Comparison of ENCODE assay signal across 10 mouse cellular contexts in the genomic region with DNA sequence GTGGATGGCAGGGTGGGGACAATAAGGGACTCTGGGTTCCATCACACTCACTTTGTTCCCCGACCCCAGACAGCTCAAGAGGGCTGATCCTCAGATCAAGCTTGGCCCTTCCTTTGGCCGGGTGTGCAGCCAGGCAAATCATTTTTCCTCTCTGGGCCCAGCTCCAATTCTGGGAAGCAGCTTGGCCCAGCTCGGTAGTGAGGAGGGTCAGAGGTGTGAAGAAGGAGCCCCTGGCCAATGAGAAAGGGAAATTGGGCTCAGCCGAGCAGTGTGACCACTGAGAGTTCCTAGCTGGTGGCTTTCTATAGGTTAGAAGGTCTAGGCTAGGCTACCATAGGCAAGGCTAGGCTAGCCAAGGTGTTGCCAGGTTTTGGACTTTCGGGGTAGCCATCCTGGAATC. TPM values are rescaled to one million over a fixed set of nuclear protein-coding genes. Genes with fewer than 3 reads are reported as not detected.
DNase-seq lines count a peak whose midpoint lies in the region; ATAC-seq and TF ChIP-seq lines count a peak whose summit lies in the region.
"Had no signal": no experiment of that assay in that cellular context is flagged by ENCODE, and none has a peak within 500 bp of the region (broad histone marks: within the 10 kb centered on the region; RNA-seq: fewer than 3 reads in every experiment).

No protein-coding gene starts in this region.

- H3K9me3 ChIP-seq in forebrain, embryonic 15.5 days = no peaks in the 10 kb centered on the region
- no peaks in the 10 kb centered on the region for H3K9me3 ChIP-seq in forebrain, embryonic 10.5 days
- no peaks in the 10 kb centered on the region for H3K9me3 ChIP-seq in lung, embryonic 14.5 days (ENCODE audit: low read depth, low read length)
- H3K9me3 ChIP-seq: G1E; liver, embryonic 13.5 days had no signal

- no peaks in the 10 kb centered on the region for H3K36me3 ChIP-seq in forebrain, embryonic 15.5 days
- H3K36me3 ChIP-seq in forebrain, embryonic 10.5 days (replicated peaks) = no peaks in the 10 kb centered on the region
- no peaks in the 10 kb centered on the region for H3K36me3 ChIP-seq in lung, embryonic 14.5 days (ENCODE audit: insufficient read depth)
- H3K36me3 ChIP-seq: G1E; liver, embryonic 13.5 days had no signal

- DNase-seq in forebrain, embryonic 10.5 days (ENCODE audit: extremely low spot score, low spot score) = no peak
- peak; percentile 72 for DNase-seq in lung, embryonic 14.5 days
- DNase-seq in lung, postnatal 25 days (ENCODE audit: low spot score) = no peak
- DNase-seq in cerebellum, adult 8-10 months = peak; percentile 82
- DNase-seq in kidney, adult 9 months = peak; percentile 67
- no peak for DNase-seq in urinary bladder, postnatal 4 days (ENCODE audit: low spot score in 2 of 2)
- no peak for DNase-seq in layer of hippocampus, adult 11-12 months (ENCODE audit: low spot score)
- DNase-seq: liver, embryonic 13.5 days had no signal

- TF ChIP-seq CTCF in lung, embryonic 14.5 days (IDR thresholded peaks at IDR 0.05; ENCODE audit: low read depth) = no peak

- H3K9ac ChIP-seq in forebrain, embryonic 15.5 days (replicated peaks) = no peak overlapping the region
- H3K9ac ChIP-seq in lung, embryonic 14.5 days = no peak overlapping the region
- H3K9ac ChIP-seq: liver, embryonic 13.5 days had no signal

- H3K4me2 ChIP-seq in forebrain, embryonic 15.5 days (replicated peaks) = no peak overlapping the region
- H3K4me2 ChIP-seq in lung, embryonic 14.5 days = no peak overlapping the region
- H3K4me2 ChIP-seq: liver, embryonic 13.5 days had no signal

- no peak overlapping the region for H3K4me3 ChIP-seq in forebrain, embryonic 15.5 days
- no peak overlapping the region for H3K4me3 ChIP-seq in forebrain, embryonic 10.5 days
- H3K4me3 ChIP-seq in lung, embryonic 14.5 days (ENCODE audit: low read depth, low read length) = no peak overlapping the region
- H3K4me3 ChIP-seq: liver, embryonic 13.5 days had no signal

- H3K4me1 ChIP-seq in forebrain, embryonic 15.5 days = peaks cover 46% of the 10 kb centered on the region
- peaks cover 30% of the 10 kb centered on the region for H3K4me1 ChIP-seq in forebrain, embryonic 10.5 days
- no peaks in the 10 kb centered on the region for H3K4me1 ChIP-seq in lung, embryonic 14.5 days (ENCODE audit: insufficient read depth)

- 43% methylated on average over 5 of the region's 5 CpGs for WGBS in forebrain, embryonic 15.5 days
- WGBS in forebrain, embryonic 10.5 days = 67% methylated on average over 5 of the region's 5 CpGs
- 35% methylated on average over 5 of the region's 5 CpGs for WGBS in lung, embryonic 14.5 days

- 0 out of 2 replicates have a peak overlapping the region, but pooled peaks have one; percentile 0 for H3K27ac ChIP-seq in forebrain, embryonic 15.5 days (replicated peaks)
- H3K27ac ChIP-seq in forebrain, embryonic 10.5 days = no peak overlapping the region
- H3K27ac ChIP-seq in lung, embryonic 14.5 days (ENCODE audit: low read depth) = no peak overlapping the region
- H3K27ac ChIP-seq: liver, embryonic 13.5 days had no signal

- H3K27me3 ChIP-seq in forebrain, embryonic 15.5 days = 0 out of 2 replicates have a peak, but pooled peaks cover 3% of the 10 kb centered on the region
- H3K27me3 ChIP-seq in forebrain, embryonic 10.5 days (ENCODE audit: poor library complexity, severe bottlenecking) = peaks cover 54% of the 10 kb centered on the region
- H3K27me3 ChIP-seq in lung, embryonic 14.5 days (ENCODE audit: insufficient read depth, low read length) = peaks cover 37% of the 10 kb centered on the region

- no peak for ATAC-seq in forebrain, embryonic 15.5 days (replicated peaks)
- ATAC-seq in lung, embryonic 14.5 days (ENCODE audit: insufficient read depth) = no peak

RNA-seq across cellular contexts. Expression of gene Rap1gap, which starts 3.2 kb away (rescaled TPM):
- polyA plus RNA-seq in forebrain, embryonic 15.5 days (2015; fragmentation: Nextera tagmentation; extraction: Ambion mirVana) = 31.2 and 40.4 TPM in 2 replicates
- 3.8 and 4.0 TPM in 2 replicates for polyA plus RNA-seq in forebrain, embryonic 10.5 days (2016; fragmentation: Nextera tagmentation; extraction: Ambion mirVana)
- 7.0 and 8.4 TPM in 2 replicates for polyA plus RNA-seq in lung, embryonic 14.5 days (2014; fragmentation: Nextera tagmentation; extraction: Ambion mirVana)
- polyA plus RNA-seq: G1E had no signal

Comparison
In these comparisons a context has a peak if more than half of its experiments do, and no peak if none do; other contexts are left out.
1. DNase-seq: peak in lung, embryonic 14.5 days (single experiment), cerebellum, adult 8-10 months (single experiment) and kidney, adult 9 months (single experiment); none in forebrain, embryonic 10.5 days (single experiment), lung, postnatal 25 days (single experiment), urinary bladder, postnatal 4 days (0 of 2) and layer of hippocampus, adult 11-12 months (single experiment).